Mouse (Mus musculus): ENCODE measurements around the gene Sash1. TPM values are rescaled to one million over a fixed set of nuclear protein-coding genes. Genes with fewer than 3 reads are reported as not detected.

Gene Sash1
- polyA plus RNA-seq, 1 experiment from 2014 or later = 2.2 TPM

GRCm38 (mm10) chr10:8801139-8801613 lies 84.7 kb downstream of the Sash1 start:
- H3K4me1 ChIP-seq (ENCODE audit: control insufficient read depth, insufficient read depth, low read length) = peaks cover 17% of the 10 kb centered on the region
- 12% methylated on average over 14 of the region's 14 CpGs for WGBS
- no peaks in the 10 kb centered on the region for H3K9me3 ChIP-seq (replicated peaks; ENCODE audit: control insufficient read depth, low read length, poor library complexity, severe bottlenecking)
- peak overlapping the region; percentile 38 for H3K27ac ChIP-seq (ENCODE audit: low read length)
- ATAC-seq = peak; percentile 83
- H3K4me2 ChIP-seq (ENCODE audit: low read length) = peak overlapping the region; percentile 42
- no peaks in the 10 kb centered on the region for H3K27me3 ChIP-seq (ENCODE audit: control insufficient read depth, insufficient read depth, low read depth, low read length)
- no peaks in the 10 kb centered on the region; the same call in 1 of the 2 replicates for H3K36me3 ChIP-seq (ENCODE audit: control insufficient read depth, insufficient read depth, low read length)
- H3K9ac ChIP-seq (ENCODE audit: low read depth, low read length) = peak overlapping the region; percentile 47; the same call in 1 of the 2 replicates
- no peak overlapping the region for H3K4me3 ChIP-seq (ENCODE audit: low read depth, low read length)

GRCm38 (mm10) chr10:8797826-8798225 lies 88.0 kb downstream of the Sash1 start:
- Histone ChIP-seq H3K27me3 (ENCODE audit: control insufficient read depth, insufficient read depth, low read depth, low read length) (no peaks in the 10 kb centered on the region), H3K4me1 (ENCODE audit: control insufficient read depth, insufficient read depth, low read length) (peaks cover 17% of the 10 kb centered on the region), H3K4me2 (ENCODE audit: low read length) (no peak overlapping the region), H3K27ac (ENCODE audit: low read length) (no peak overlapping the region), H3K9ac (ENCODE audit: low read depth, low read length) (no peak overlapping the region), H3K36me3 (ENCODE audit: control insufficient read depth, insufficient read depth, low read length) (no peaks in the 10 kb centered on the region; the same call in 1 of the 2 replicates), H3K4me3 (ENCODE audit: low read depth, low read length) (no peak overlapping the region), H3K9me3 (replicated peaks; ENCODE audit: control insufficient read depth, low read length, poor library complexity, severe bottlenecking) (no peaks in the 10 kb centered on the region)
- ATAC-seq = no peak
- 79% methylated on average over 6 of the region's 6 CpGs for WGBS

- 0 out of 2 replicates have a peak, but pooled peaks have one; percentile 15 for ATAC-seq
- H3K9me3 ChIP-seq (replicated peaks; ENCODE audit: control insufficient read depth, low read length, poor library complexity, severe bottlenecking) = no peaks in the 10 kb centered on the region
- WGBS = 39% methylated on average over 7 of the region's 7 CpGs
- no peaks in the 10 kb centered on the region for H3K27me3 ChIP-seq (ENCODE audit: control insufficient read depth, insufficient read depth, low read depth, low read length)
- H3K27ac ChIP-seq (ENCODE audit: low read length) = no peak overlapping the region
- no peaks in the 10 kb centered on the region; the same call in 1 of the 2 replicates for H3K36me3 ChIP-seq (ENCODE audit: control insufficient read depth, insufficient read depth, low read length)
- H3K4me2 ChIP-seq (ENCODE audit: low read length) = no peak overlapping the region
- no peak overlapping the region for H3K4me3 ChIP-seq (ENCODE audit: low read depth, low read length)
- H3K4me1 ChIP-seq (ENCODE audit: control insufficient read depth, insufficient read depth, low read length) = no peaks in the 10 kb centered on the region
- H3K9ac ChIP-seq (ENCODE audit: low read depth, low read length) = no peak overlapping the region
Observed at GRCm38 (mm10) chr10:8795336-8795735, 90.5 kb downstream of the Sash1 start.

- no peak overlapping the region for H3K4me3 ChIP-seq (ENCODE audit: low read depth, low read length)
- WGBS = 67% methylated on average over 5 of the region's 5 CpGs
- no peak overlapping the region for H3K4me2 ChIP-seq (ENCODE audit: low read length)
- no peak overlapping the region for H3K27ac ChIP-seq (ENCODE audit: low read length)
- no peak overlapping the region for H3K9ac ChIP-seq (ENCODE audit: low read depth, low read length)
- H3K36me3 ChIP-seq (ENCODE audit: control insufficient read depth, insufficient read depth, low read length) = no peaks in the 10 kb centered on the region
- no peaks in the 10 kb centered on the region for H3K9me3 ChIP-seq (replicated peaks; ENCODE audit: control insufficient read depth, low read length, poor library complexity, severe bottlenecking)
- no peaks in the 10 kb centered on the region for H3K27me3 ChIP-seq (ENCODE audit: control insufficient read depth, insufficient read depth, low read depth, low read length)
- peak; percentile 38 for ATAC-seq
- H3K4me1 ChIP-seq (ENCODE audit: control insufficient read depth, insufficient read depth, low read length) = no peaks in the 10 kb centered on the region
Observed at GRCm38 (mm10) chr10:8792412-8792811, 93.5 kb downstream of the Sash1 start.

GRCm38 (mm10) chr10:8789096-8789495 lies 96.8 kb downstream of the Sash1 start:
- no peak for ATAC-seq
- no peaks in the 10 kb centered on the region; the same call in 1 of the 2 replicates for H3K4me1 ChIP-seq (ENCODE audit: control insufficient read depth, insufficient read depth, low read length)

GRCm38 (mm10) chr10:8787221-8787620 lies 98.6 kb downstream of the Sash1 start:
- ATAC-seq = no peak
- 84% methylated on average over 2 of the region's 2 CpGs for WGBS
- Histone ChIP-seq H3K9ac (ENCODE audit: low read depth, low read length) (no peak overlapping the region), H3K4me2 (ENCODE audit: low read length) (no peak overlapping the region), H3K36me3 (ENCODE audit: control insufficient read depth, insufficient read depth, low read length) (no peaks in the 10 kb centered on the region), H3K27ac (ENCODE audit: low read length) (no peak overlapping the region), H3K27me3 (ENCODE audit: control insufficient read depth, insufficient read depth, low read depth, low read length) (no peaks in the 10 kb centered on the region), H3K4me3 (ENCODE audit: low read depth, low read length) (no peak overlapping the region), H3K4me1 (ENCODE audit: control insufficient read depth, insufficient read depth, low read length) (no peaks in the 10 kb centered on the region; the same call in 1 of the 2 replicates), H3K9me3 (replicated peaks; ENCODE audit: control insufficient read depth, low read length, poor library complexity, severe bottlenecking) (no peaks in the 10 kb centered on the region)

More at GRCm38 (mm10) chr10:8789096-8789495, 96.8 kb downstream of the Sash1 start:
- no peaks in the 10 kb centered on the region for H3K27me3 ChIP-seq (ENCODE audit: control insufficient read depth, insufficient read depth, low read depth, low read length)
- no peak overlapping the region for H3K4me2 ChIP-seq (ENCODE audit: low read length)
- no peaks in the 10 kb centered on the region for H3K36me3 ChIP-seq (ENCODE audit: control insufficient read depth, insufficient read depth, low read length)
- no peak overlapping the region for H3K4me3 ChIP-seq (ENCODE audit: low read depth, low read length)
- WGBS = 98% methylated on average over 6 of the region's 6 CpGs
- H3K27ac ChIP-seq (ENCODE audit: low read length) = no peak overlapping the region
- no peaks in the 10 kb centered on the region for H3K9me3 ChIP-seq (replicated peaks; ENCODE audit: control insufficient read depth, low read length, poor library complexity, severe bottlenecking)
- no peak overlapping the region for H3K9ac ChIP-seq (ENCODE audit: low read depth, low read length)

- H3K27ac ChIP-seq (ENCODE audit: low read length) = no peak overlapping the region
- no peaks in the 10 kb centered on the region for H3K9me3 ChIP-seq (replicated peaks; ENCODE audit: control insufficient read depth, low read length, poor library complexity, severe bottlenecking)
- WGBS = 30% methylated on average over 11 of the region's 11 CpGs
- no peak for ATAC-seq
- H3K36me3 ChIP-seq (ENCODE audit: control insufficient read depth, insufficient read depth, low read length) = no peaks in the 10 kb centered on the region
- H3K4me2 ChIP-seq (ENCODE audit: low read length) = no peak overlapping the region
- H3K9ac ChIP-seq (ENCODE audit: low read depth, low read length) = no peak overlapping the region
- H3K4me1 ChIP-seq (ENCODE audit: control insufficient read depth, insufficient read depth, low read length) = no peaks in the 10 kb centered on the region; the same call in 1 of the 2 replicates
- H3K4me3 ChIP-seq (ENCODE audit: low read depth, low read length) = no peak overlapping the region
- no peaks in the 10 kb centered on the region for H3K27me3 ChIP-seq (ENCODE audit: control insufficient read depth, insufficient read depth, low read depth, low read length)
Observed at GRCm38 (mm10) chr10:8785451-8786145, 100.3 kb downstream of the Sash1 start.

- no peak overlapping the region for H3K4me3 ChIP-seq (ENCODE audit: low read depth, low read length)
- ATAC-seq = no peak
- H3K9ac ChIP-seq (ENCODE audit: low read depth, low read length) = no peak overlapping the region
- no peaks in the 10 kb centered on the region for H3K27me3 ChIP-seq (ENCODE audit: control insufficient read depth, insufficient read depth, low read depth, low read length)
- H3K4me1 ChIP-seq (ENCODE audit: control insufficient read depth, insufficient read depth, low read length) = no peaks in the 10 kb centered on the region; the same call in 1 of the 2 replicates
- 0 out of 2 replicates have a peak, but pooled peaks cover 2% of the 10 kb centered on the region for H3K36me3 ChIP-seq (ENCODE audit: control insufficient read depth, insufficient read depth, low read length)
- H3K9me3 ChIP-seq (replicated peaks; ENCODE audit: control insufficient read depth, low read length, poor library complexity, severe bottlenecking) = no peaks in the 10 kb centered on the region
- 82% methylated on average over 10 of the region's 10 CpGs for WGBS
- H3K27ac ChIP-seq (ENCODE audit: low read length) = no peak overlapping the region
- no peak overlapping the region for H3K4me2 ChIP-seq (ENCODE audit: low read length)
Observed at GRCm38 (mm10) chr10:8781876-8782372, 103.9 kb downstream of the Sash1 start.

GRCm38 (mm10) chr10:8779842-8780241 lies 106.0 kb downstream of the Sash1 start:
- Histone ChIP-seq H3K4me2 (ENCODE audit: low read length) (no peak overlapping the region), H3K36me3 (ENCODE audit: control insufficient read depth, insufficient read depth, low read length) (peaks cover 2% of the 10 kb centered on the region; the same call in 1 of the 2 replicates), H3K27ac (ENCODE audit: low read length) (no peak overlapping the region), H3K4me1 (ENCODE audit: control insufficient read depth, insufficient read depth, low read length) (no peaks in the 10 kb centered on the region), H3K9me3 (replicated peaks; ENCODE audit: control insufficient read depth, low read length, poor library complexity, severe bottlenecking) (no peaks in the 10 kb centered on the region), H3K27me3 (ENCODE audit: control insufficient read depth, insufficient read depth, low read depth, low read length) (no peaks in the 10 kb centered on the region), H3K9ac (ENCODE audit: low read depth, low read length) (no peak overlapping the region), H3K4me3 (ENCODE audit: low read depth, low read length) (no peak overlapping the region)
- ATAC-seq = no peak
- WGBS = 95% methylated on average over 4 of the region's 4 CpGs
